ENCODE assay signal across 11 mouse cellular contexts in genomic region chr6:118935520-118936415, GRCm38 (mm10).
DNase-seq lines count a peak whose midpoint lies in the region; ATAC-seq lines count a peak whose summit lies in the region.
"Had no signal": no experiment of that assay in that cellular context is flagged by ENCODE, and none has a peak within 500 bp of the region (broad histone marks: within the 10 kb centered on the region; RNA-seq: fewer than 3 reads in every experiment).

No protein-coding gene starts in this region.

- WGBS in kidney, embryonic 15.5 days: 82% methylated on average over 9 of the region's 9 CpGs

- H3K4me2 ChIP-seq in kidney, embryonic 15.5 days: no peak overlapping the region
- H3K4me2 ChIP-seq: liver, embryonic 13.5 days; midbrain, embryonic 11.5 days had no signal

- H3K27me3 ChIP-seq in kidney, embryonic 15.5 days: no peaks in the 10 kb centered on the region
- H3K27me3 ChIP-seq: liver, embryonic 13.5 days had no signal

- no peak overlapping the region for H3K9ac ChIP-seq in kidney, embryonic 15.5 days
- H3K9ac ChIP-seq: liver, embryonic 13.5 days had no signal

- peak; percentile 71 to 91 for DNase-seq in adrenal gland, adult (ENCODE audit: inconsistent age in 2 of 2, low spot score in 1 of 2)
- no peak for DNase-seq in adrenal gland, postnatal 4 days (ENCODE audit: low spot score in 2 of 2)
- peak; percentile 43 to 52 for DNase-seq in left cerebral cortex, adult 18-20 months (ENCODE audit: low spot score in 2 of 2)
- no peak for DNase-seq in left cerebral cortex, adult 11 months (ENCODE audit: low spot score)
- peak; percentile 56 to 71 for DNase-seq in cerebellum, postnatal 36 days
- DNase-seq in lung, postnatal 14 days: peak; percentile 48
- no peak for DNase-seq in thymus, postnatal 0 days (ENCODE audit: low spot score)
- DNase-seq: liver, embryonic 13.5 days had no signal

- no peak overlapping the region for H3K4me3 ChIP-seq in kidney, embryonic 15.5 days (replicated peaks)
- H3K4me3 ChIP-seq: erythroblast, embryonic 14.5 days; liver, embryonic 13.5 days had no signal

- ATAC-seq in kidney, embryonic 15.5 days (replicated peaks; ENCODE audit: low FRiP score): no peak

- no peak overlapping the region for H3K27ac ChIP-seq in kidney, embryonic 15.5 days
- H3K27ac ChIP-seq: liver, embryonic 13.5 days had no signal

- no peaks in the 10 kb centered on the region for H3K4me1 ChIP-seq in kidney, embryonic 15.5 days
- H3K4me1 ChIP-seq: liver, embryonic 13.5 days had no signal

- no peaks in the 10 kb centered on the region for H3K36me3 ChIP-seq in kidney, embryonic 15.5 days
- H3K36me3 ChIP-seq: liver, embryonic 13.5 days had no signal

- no peaks in the 10 kb centered on the region for H3K9me3 ChIP-seq in kidney, embryonic 15.5 days (replicated peaks)
- H3K9me3 ChIP-seq: liver, embryonic 13.5 days had no signal

Comparison
In these comparisons a context has a peak if more than half of its experiments do, and no peak if none do; other contexts are left out.
1. DNase-seq: peak in adrenal gland, adult (2 of 2), left cerebral cortex, adult 18-20 months (2 of 2), cerebellum, postnatal 36 days (2 of 2) and lung, postnatal 14 days (single experiment); none in adrenal gland, postnatal 4 days (0 of 2), left cerebral cortex, adult 11 months (single experiment) and thymus, postnatal 0 days (single experiment).